Mouse (Mus musculus): ENCODE results near the gene Zfp770.
"Not testable (repeated sequence)": the region's sequence is repeated elsewhere in the genome, so short reads cannot be mapped to it uniquely, and the experiment has no call there.

Zfp770 gene

GRCm38 (mm10) chr2:114200932-114201559 lies at the start of gene Zfp770:
Gene Zfp770 (minus strand): TSS chr2:114201469.
- in situ Hi-C loops (cut with MboI; ENCODE audit: low sequenced_read_pairs): no loop called here

DNA sequence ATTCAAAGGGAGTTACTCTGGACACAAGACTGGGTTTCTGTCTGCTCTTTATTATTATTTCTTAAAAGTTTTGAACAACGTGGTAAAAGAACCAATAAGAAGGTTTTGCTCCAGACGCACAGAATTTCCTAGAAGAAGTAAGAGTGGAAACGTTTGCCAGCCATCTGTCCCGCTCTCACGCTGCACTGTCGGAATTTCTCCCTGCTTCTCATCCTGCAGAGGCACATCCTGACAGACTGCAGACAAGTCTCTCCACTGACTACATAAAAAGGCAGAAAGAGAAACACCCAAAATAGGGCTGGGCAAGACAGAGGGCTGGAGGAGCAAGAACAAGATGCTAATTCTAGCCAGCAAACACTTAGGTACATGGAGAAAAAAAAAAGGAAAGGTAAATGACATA lies 48.2 kb upstream of the Zfp770 start:
- in situ Hi-C loops (cut with MboI; ENCODE audit: low sequenced_read_pairs): no loop called here

DNA sequence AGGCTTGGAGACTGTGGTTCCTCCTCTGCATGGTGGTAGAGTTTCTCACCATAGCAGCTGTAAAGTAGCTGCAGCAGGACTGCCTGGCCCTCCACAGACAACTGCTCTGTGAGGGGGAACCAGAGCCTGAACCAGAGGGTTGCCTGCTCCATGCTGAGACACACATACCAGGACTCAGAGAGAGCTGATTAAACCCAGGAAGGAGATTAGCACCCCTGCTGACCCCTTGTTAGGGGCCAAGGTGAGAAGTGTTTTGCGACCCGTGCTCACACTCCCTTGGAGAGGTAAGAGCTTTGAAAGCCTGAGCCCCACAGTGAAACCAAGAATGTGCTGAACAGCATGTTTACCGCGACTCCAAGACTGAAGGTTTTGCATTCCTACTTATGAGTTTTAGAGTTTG lies 36.4 kb upstream of the Zfp770 start:
- in situ Hi-C loops (cut with MboI; ENCODE audit: low sequenced_read_pairs): no loop called here

GRCm38 (mm10) chr2:114236566-114236965 lies 35.3 kb upstream of the Zfp770 start:
- in situ Hi-C loops (cut with MboI; ENCODE audit: low sequenced_read_pairs): no loop called here

- in situ Hi-C loops (cut with MboI; ENCODE audit: low sequenced_read_pairs): no loop called here
Observed at GRCm38 (mm10) chr2:114235584-114235983, 34.3 kb upstream of the Zfp770 start.

DNA sequence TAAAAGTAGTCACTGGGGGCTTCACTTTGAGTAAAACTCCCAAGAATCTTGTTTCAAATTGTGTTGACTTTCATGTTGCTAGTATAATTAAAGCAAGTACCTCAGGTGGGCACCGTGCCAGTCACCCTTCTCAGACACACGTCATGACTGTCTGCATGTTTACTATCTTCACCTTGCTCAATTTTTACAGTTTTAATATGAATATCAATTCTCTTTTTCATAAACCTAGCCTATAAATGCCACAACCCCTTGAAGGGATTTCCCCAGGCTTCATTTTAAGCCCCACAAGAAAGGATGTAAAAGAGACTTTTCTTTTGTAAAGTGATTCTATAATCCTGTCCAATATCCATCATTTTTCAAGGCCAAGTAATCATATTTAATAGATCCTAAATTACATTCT lies 30.0 kb upstream of the Zfp770 start:
- in situ Hi-C loops (cut with MboI; ENCODE audit: low sequenced_read_pairs): no loop called here

GRCm38 (mm10) chr2:114228672-114229071 lies 27.4 kb upstream of the Zfp770 start:
- in situ Hi-C loops (cut with MboI; ENCODE audit: low sequenced_read_pairs): no loop called here

DNA sequence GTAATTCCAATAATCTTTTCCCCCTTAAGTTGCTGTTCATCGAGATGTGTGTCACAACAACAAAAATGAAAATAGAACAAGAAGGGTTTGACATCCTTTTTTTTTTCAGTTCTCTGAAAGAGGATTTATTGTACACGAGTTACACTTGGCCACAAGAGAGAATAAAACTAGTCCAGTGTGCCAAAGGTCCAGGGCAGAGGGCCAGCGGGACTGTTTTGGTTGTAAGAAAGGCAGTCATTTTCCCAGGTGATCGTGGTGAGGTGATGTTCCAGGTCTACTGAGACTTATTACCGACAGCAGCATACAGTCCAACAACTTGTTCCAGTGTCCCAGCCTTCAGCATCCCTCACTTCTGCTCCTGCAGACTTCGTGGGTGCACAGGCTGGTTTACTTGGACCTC lies 3.8 kb upstream of the Zfp770 start:
- in situ Hi-C loops (cut with MboI; ENCODE audit: low sequenced_read_pairs): no loop called here

GRCm38 (mm10) chr2:114201574-114201973 lies 305 bp upstream of the Zfp770 start:
- in situ Hi-C loops (cut with MboI; ENCODE audit: low sequenced_read_pairs): no loop called here

- in situ Hi-C loops (cut with MboI; ENCODE audit: low sequenced_read_pairs): no loop called here
Observed at GRCm38 (mm10) chr2:114196421-114196820, 4.8 kb downstream of the Zfp770 start.

DNA sequence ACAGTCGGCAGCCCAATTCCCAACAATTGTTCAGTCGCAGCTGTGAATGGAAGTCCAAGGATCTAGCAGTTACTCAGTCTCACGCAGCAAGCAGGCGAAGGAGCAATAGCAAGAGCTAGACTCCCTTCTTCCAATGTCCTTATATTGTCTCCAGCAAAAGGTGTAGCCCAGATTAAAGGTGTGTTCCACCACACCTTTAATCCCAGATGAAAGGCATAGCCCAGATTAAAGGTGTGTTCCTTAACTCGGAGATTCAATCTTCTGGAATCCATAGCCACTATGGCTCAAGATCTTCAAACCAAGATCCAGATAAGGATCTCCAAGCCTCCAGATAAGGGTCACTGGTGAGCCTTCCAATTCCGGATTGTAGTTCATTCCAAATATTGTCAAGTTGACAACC lies 14.3 kb downstream of the Zfp770 start, which contains the start of gene Aqr:
TSS of gene Aqr (minus strand) at position 101 of the 400 bp plus-strand sequence.
- in situ Hi-C loops (cut with MboI; ENCODE audit: low sequenced_read_pairs): not testable (repeated sequence)

- in situ Hi-C loops (cut with MboI; ENCODE audit: low sequenced_read_pairs): no loop called here
Observed at GRCm38 (mm10) chr2:114177802-114178733, 23.2 kb downstream of the Zfp770 start.

DNA sequence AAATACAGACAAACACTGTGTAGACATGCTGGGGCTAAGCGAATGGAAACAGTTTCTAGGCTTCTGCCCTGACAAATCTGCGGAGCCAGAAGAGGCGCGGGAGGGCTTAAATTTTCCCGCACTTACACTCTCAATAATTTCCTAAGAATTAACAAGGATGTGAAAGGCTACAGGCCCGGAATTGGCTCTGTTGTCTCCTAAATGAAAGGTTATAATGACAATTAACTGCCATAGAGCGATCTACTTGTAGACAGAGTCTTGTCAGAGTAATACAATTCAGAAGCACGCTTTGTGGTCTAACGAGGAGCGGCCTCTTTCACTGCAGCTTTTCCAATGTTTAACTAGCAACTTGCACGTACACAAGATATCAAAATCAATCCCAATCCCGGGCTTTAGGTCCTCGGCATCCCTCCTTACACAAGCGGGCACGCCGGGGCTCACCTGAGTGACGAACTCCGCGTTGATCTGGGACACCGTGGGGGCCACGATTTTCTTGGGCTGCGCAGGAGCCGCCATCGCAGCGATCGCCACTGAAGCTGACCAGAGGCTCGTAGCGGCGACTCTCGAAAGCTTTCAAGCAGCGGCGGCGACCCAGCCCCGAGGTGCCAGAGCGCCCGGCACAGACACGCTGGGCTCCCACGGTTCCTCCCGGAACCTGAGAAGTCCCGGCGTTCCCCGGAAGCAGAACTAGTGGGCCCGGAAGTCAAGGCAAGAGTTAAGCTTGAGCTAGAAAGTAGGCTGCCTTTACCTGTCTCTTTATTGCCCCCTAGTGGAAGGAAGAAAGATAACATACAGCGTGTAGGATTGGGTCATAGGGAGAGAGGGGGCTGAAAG lies 26.4 kb downstream of the Zfp770 start:
- in situ Hi-C loops (cut with MboI; ENCODE audit: low sequenced_read_pairs): no loop called here

GRCm38 (mm10) chr2:114173248-114173647 lies 28.0 kb downstream of the Zfp770 start:
- in situ Hi-C loops (cut with MboI; ENCODE audit: low sequenced_read_pairs): no loop called here

DNA sequence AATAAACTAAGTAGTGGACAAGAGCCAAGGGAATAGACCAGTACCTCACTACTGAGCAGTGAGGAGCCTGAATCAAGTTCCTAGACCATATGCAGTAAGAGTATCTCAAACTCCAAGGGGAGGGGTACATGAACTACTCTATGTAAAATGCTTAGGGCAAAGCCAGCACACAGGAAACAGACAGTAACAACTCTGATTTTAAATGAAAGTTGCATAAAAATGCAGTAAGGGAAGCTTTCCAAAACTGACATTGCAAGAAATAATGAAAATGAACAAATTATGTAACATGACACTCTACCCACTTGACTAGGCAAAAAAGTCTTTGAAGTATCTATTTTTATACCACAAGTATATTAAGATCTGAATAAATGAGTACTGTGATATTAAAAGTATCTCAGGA lies 33.4 kb downstream of the Zfp770 start:
- in situ Hi-C loops (cut with MboI; ENCODE audit: low sequenced_read_pairs): no loop called here

DNA sequence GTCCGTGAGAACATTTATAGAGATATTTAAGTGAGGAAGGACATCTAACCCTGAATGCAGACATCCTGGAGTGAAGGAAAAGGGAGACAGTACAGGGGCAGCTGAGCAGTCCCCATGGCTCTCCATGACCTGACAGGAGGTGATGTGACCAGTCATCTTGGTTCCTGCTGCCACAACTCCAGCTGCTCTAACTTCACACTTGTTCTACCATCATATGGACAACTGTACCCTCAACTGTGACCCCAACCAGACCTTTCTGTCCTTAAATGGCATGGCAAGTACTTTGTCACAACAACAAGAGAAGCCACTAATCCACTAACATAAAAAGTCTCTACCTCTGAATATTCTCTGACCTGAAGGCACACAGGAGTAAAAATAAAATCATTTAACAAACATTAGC lies 39.3 kb downstream of the Zfp770 start:
- in situ Hi-C loops (cut with MboI; ENCODE audit: low sequenced_read_pairs): no loop called here

DNA sequence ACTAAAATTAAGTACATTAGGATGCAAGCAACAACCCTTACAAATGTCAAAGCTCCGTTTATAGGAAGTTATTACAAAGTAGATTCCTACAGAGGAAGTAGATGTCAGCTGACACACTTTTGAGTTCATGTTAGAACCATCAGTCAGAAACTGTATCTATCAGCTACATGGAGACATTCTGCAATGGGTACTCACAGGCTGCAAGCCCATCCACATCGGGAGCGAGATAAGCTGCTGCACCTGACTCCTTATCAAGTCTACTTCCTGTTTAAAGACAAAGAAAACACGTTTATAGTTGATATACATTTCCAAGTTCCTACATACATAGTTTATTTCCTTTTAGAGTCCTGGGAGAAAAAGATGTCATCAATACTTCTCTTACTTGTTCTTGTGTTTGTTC lies 43.9 kb downstream of the Zfp770 start:
- in situ Hi-C loops (cut with MboI; ENCODE audit: low sequenced_read_pairs): no loop called here

- in situ Hi-C loops (cut with MboI; ENCODE audit: low sequenced_read_pairs): no loop called here
Observed at GRCm38 (mm10) chr2:114156639-114157038, 44.6 kb downstream of the Zfp770 start.

- in situ Hi-C loops (cut with MboI; ENCODE audit: low sequenced_read_pairs): no loop called here
Observed at GRCm38 (mm10) chr2:114153247-114153646, 48.0 kb downstream of the Zfp770 start.

GRCm38 (mm10) chr2:114146864-114147458 lies 54.3 kb downstream of the Zfp770 start:
- in situ Hi-C loops (cut with MboI; ENCODE audit: low sequenced_read_pairs): no loop called here

GRCm38 (mm10) chr2:114145315-114145801 lies 55.9 kb downstream of the Zfp770 start:
- in situ Hi-C loops (cut with MboI; ENCODE audit: low sequenced_read_pairs): no loop called here
